Mouse (Mus musculus): Measurements from ENCODE around the gene Dpysl4. TPM values are rescaled to one million over a fixed set of nuclear protein-coding genes. Genes with fewer than 3 reads are reported as not detected.

Gene Dpysl4
- polyA plus RNA-seq, 1 experiment from 2014 or later = 269 TPM

DNA sequence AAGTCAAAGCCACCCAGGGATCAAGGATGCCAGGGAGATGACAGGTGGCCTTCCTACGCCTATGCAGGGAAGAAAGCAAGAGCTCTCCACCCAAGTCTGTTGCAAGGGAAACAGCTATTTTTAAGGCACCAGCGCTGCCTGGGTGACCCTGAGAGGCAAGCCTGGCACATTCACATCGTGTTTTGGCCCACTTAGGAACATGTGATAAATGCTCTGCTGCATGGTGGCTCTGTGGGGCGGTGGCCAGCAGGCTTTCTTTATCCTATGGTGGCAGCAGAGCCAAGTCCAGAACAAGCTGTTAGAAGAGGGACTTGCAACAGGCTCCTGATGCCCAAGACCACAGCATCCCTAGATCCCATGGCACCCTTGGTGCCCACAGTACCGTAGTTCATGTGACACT lies 49.4 kb downstream of the Dpysl4 start:
- Histone ChIP-seq H3K9ac (no peak overlapping the region), H3K27me3 (no peaks in the 10 kb centered on the region), H3K4me3 (no peak overlapping the region), H3K9me3 (replicated peaks) (no peaks in the 10 kb centered on the region), H3K4me1 (peaks cover 46% of the 10 kb centered on the region), H3K27ac (no peak overlapping the region), H3K36me3 (no peaks in the 10 kb centered on the region), H3K4me2 (replicated peaks) (no peak overlapping the region)
- 87% methylated on average over 5 of the region's 5 CpGs for WGBS
- ATAC-seq (ENCODE audit: low FRiP score) = no peak

DNA sequence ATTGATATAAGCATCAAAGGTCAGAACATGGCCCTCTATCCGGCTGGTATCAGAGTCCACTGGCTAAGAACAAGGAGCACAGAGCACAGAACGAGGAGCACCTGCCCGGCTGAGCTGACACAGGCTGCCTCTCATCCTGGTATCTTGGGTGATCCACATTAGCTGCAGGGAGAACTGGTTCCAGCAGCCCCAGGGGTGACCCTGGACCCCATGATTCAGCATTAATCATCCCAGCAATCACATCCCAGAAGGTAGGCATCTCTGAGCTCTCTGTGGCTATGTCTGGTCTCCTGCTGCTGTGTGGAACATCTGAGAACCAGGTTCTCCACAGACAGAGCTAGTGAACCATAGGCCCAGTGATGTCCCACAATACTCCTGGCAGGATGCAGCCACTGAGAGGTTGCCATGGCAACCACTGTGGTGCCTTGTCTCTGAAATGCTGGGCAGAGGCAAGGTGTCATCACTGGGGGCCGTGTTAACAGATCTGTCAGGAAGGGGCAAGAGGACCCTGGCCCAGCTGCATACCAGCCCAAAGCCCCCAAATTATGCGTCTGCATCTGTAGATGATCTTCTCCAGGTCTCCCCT lies 51.2 kb downstream of the Dpysl4 start:
- no peak overlapping the region for H3K9ac ChIP-seq
- H3K36me3 ChIP-seq = no peaks in the 10 kb centered on the region
- 67% methylated on average over 5 of the region's 5 CpGs for WGBS
- H3K4me3 ChIP-seq = no peak overlapping the region
- peaks cover 5% of the 10 kb centered on the region for H3K27me3 ChIP-seq
- ATAC-seq (ENCODE audit: low FRiP score) = no peak
- no peak overlapping the region for H3K4me2 ChIP-seq (replicated peaks)
- H3K9me3 ChIP-seq (replicated peaks) = no peaks in the 10 kb centered on the region
- no peak overlapping the region for H3K27ac ChIP-seq
- peaks cover 43% of the 10 kb centered on the region for H3K4me1 ChIP-seq

DNA sequence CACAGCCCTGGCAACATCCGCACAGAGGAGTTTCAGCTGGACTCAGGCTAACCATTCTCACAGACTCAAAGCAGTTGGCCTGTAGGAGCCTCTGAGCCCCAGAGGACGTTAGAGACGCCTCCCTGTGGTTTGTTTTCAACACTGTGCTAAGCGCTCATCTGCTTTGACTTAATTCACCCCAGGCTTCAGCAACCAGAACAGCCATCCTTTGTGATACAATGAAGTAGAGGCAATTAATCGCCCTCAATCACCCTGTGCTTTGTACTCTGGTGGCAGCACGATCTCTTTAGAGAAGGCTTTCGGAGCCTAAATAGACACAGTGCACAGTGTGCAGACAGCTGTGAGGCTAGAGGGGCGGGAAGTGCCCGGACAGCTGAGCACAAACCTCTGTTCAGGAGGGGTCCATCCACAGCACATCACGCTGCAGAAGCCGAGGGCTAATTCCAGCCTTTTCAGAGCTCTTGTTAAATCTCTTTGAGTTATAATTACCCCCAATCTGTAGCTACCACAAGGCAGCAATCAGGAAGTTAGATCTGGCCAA lies 54.2 kb downstream of the Dpysl4 start:
- peaks cover 13% of the 10 kb centered on the region for H3K27me3 ChIP-seq
- H3K9ac ChIP-seq = no peak overlapping the region
- 3% methylated on average over 11 of the region's 11 CpGs for WGBS
- peaks cover 43% of the 10 kb centered on the region for H3K4me1 ChIP-seq
- no peaks in the 10 kb centered on the region for H3K36me3 ChIP-seq
- no peak overlapping the region for H3K4me3 ChIP-seq
- peak overlapping the region; percentile 30 for H3K27ac ChIP-seq
- peak overlapping the region; percentile 12; the same call in 1 of the 2 replicates for H3K4me2 ChIP-seq (replicated peaks)
- no peaks in the 10 kb centered on the region for H3K9me3 ChIP-seq (replicated peaks)
- peak; percentile 81 for ATAC-seq (ENCODE audit: low FRiP score)

DNA sequence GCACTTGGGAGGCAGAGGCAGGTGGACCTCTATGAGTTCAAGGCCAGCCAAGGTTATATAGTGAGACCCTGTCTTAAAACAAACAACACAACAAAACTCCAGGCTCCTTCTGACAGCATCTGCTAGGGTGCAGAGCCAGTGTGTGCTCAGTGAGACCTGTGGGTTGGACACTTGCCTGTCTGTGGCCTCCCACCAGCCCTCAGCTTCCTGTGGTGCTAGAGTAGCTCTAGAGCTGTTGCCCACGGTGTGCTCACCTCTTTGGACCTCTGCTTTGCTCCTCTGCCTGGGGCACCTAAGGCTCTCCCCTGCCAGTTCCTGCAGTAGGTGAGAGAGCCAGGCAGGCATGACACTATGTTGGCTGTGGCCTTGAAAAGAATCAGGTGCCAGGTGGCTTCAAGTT lies 58.0 kb downstream of the Dpysl4 start:
- H3K36me3 ChIP-seq = no peaks in the 10 kb centered on the region
- no peak overlapping the region for H3K4me3 ChIP-seq
- 71% methylated on average over 1 of the region's 1 CpGs for WGBS
- peaks cover 40% of the 10 kb centered on the region for H3K4me1 ChIP-seq
- no peak overlapping the region for H3K27ac ChIP-seq
- no peaks in the 10 kb centered on the region for H3K9me3 ChIP-seq (replicated peaks)
- no peak for ATAC-seq (ENCODE audit: low FRiP score)
- no peak overlapping the region for H3K9ac ChIP-seq
- no peak overlapping the region for H3K4me2 ChIP-seq (replicated peaks)
- peaks cover 17% of the 10 kb centered on the region for H3K27me3 ChIP-seq

DNA sequence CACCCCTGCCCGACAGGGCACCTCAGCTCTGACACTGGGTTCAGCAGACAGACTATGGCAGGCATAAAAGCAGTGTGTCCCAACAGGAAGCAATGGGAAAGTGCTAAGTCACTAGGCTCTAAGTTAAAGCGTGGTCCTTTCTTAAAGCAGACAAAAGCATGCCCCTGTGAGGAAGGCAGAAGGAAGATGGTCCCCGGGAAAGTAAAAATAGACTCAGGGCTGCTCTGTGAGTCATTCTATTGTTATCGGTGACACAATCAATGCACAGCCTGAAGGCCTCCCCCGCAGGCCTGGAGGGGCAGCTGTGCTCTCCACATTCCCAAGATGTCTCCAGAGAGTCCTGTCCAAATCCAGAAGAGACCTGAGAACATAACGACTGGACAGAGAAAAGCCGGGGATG lies 60.1 kb downstream of the Dpysl4 start:
- peaks cover 20% of the 10 kb centered on the region for H3K27me3 ChIP-seq
- H3K4me3 ChIP-seq = no peak overlapping the region
- no peaks in the 10 kb centered on the region for H3K9me3 ChIP-seq (replicated peaks)
- no peak for ATAC-seq (ENCODE audit: low FRiP score)
- no peak overlapping the region for H3K27ac ChIP-seq
- peak overlapping the region; percentile 27; the same call in 1 of the 2 replicates for H3K9ac ChIP-seq
- H3K4me1 ChIP-seq = peaks cover 33% of the 10 kb centered on the region
- H3K4me2 ChIP-seq (replicated peaks) = no peak overlapping the region
- no peaks in the 10 kb centered on the region for H3K36me3 ChIP-seq
- WGBS = 23% methylated on average over 7 of the region's 7 CpGs

DNA sequence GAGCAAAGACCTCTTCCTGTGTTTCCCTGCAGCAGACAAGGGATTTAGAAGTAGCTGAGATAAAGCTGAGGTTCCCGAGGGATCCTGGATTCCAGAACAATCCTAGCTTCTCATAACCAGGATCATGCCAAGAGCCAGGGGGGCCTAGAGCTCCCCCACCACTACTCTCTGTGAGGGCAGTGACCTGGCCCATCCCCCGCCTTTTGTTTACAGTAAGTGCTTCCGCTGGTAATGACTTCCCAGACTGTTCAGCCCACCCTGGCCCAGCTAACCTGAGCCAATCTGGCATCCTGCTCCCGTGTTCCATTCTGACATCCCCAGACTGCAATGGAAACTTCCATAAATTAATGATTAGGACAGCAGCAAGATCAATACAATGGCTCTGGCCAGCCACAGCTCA lies 61.6 kb downstream of the Dpysl4 start:
- peaks cover 34% of the 10 kb centered on the region for H3K4me1 ChIP-seq
- H3K9ac ChIP-seq = no peak overlapping the region
- no peaks in the 10 kb centered on the region for H3K9me3 ChIP-seq (replicated peaks)
- H3K4me2 ChIP-seq (replicated peaks) = no peak overlapping the region
- 48% methylated on average over 4 of the region's 4 CpGs for WGBS
- peaks cover 13% of the 10 kb centered on the region; the same call in 1 of the 2 replicates for H3K27me3 ChIP-seq
- no peak; the same call in 1 of the 2 replicates for ATAC-seq (ENCODE audit: low FRiP score)
- H3K27ac ChIP-seq = peak overlapping the region; percentile 40; the same call in 1 of the 2 replicates
- H3K36me3 ChIP-seq = no peaks in the 10 kb centered on the region
- no peak overlapping the region for H3K4me3 ChIP-seq

DNA sequence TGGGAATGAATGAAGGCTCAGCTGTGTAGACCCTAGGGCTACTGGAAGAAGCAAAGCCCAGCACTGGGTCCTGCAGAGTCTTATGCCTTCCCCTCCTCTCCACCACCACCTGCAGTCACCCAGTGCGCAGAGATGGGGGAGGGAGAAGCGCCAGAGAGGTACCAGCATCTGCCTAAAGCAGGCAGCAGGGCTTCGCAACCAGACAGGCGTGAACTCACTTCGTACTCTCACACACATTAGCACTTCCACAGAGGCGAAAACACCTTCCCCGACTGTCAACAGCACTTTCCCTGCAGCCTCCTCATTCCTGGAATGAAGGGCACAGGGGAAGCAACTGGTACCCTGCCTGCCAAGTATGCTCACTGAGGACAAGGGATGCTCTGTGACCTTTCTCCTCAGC lies 63.6 kb downstream of the Dpysl4 start:
- no peak for ATAC-seq (ENCODE audit: low FRiP score)
- Histone ChIP-seq H3K4me2 (replicated peaks) (no peak overlapping the region), H3K27me3 (peaks cover 7% of the 10 kb centered on the region; the same call in 1 of the 2 replicates), H3K9ac (no peak overlapping the region), H3K4me1 (peaks cover 34% of the 10 kb centered on the region), H3K9me3 (replicated peaks) (no peaks in the 10 kb centered on the region), H3K4me3 (no peak overlapping the region), H3K36me3 (no peaks in the 10 kb centered on the region), H3K27ac (no peak overlapping the region)
- WGBS = 42% methylated on average over 7 of the region's 7 CpGs

DNA sequence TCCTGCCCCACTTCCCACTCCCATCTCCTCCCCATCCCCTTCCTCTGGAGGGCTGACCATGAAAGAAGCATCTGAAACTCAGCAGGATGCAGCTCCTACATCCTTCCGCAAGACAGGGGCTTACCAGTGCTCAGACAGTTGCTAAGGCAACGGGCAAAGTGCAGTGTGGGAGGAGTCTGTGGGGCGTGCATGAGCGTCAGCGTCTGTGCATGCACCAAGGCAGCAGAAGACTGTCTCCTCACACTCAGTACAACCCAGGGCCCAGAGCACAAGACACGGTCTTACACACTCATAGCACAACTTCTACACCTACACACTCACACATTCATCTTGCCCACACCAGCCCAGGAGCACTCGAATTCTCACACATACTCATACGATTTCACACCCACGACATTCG lies 65.3 kb downstream of the Dpysl4 start:
- peak overlapping the region; percentile 62 for H3K27ac ChIP-seq

More for the DNA sequence above, 65.3 kb downstream of the Dpysl4 start:
- ATAC-seq (ENCODE audit: low FRiP score) = peak; percentile 85
- Histone ChIP-seq H3K27me3 (peaks cover 7% of the 10 kb centered on the region; the same call in 1 of the 2 replicates), H3K9ac (no peak overlapping the region), H3K9me3 (replicated peaks) (no peaks in the 10 kb centered on the region), H3K4me3 (no peak overlapping the region), H3K36me3 (no peaks in the 10 kb centered on the region), H3K4me2 (replicated peaks) (peak overlapping the region; percentile 25), H3K4me1 (peaks cover 29% of the 10 kb centered on the region)
- WGBS = 30% methylated on average over 10 of the region's 10 CpGs

Other genes with a start within 250 kb of the Dpysl4 start
- 69.8 and 70.2 TPM in 2 replicates for gene Ppp2r2d, start 239.9 kb upstream of the Dpysl4 start, polyA plus RNA-seq (2016; fragmentation: Nextera tagmentation; extraction: Ambion mirVana)
- 16.3 and 16.7 TPM in 2 replicates for gene Mapk1ip1, start 239.7 kb upstream of the Dpysl4 start, polyA plus RNA-seq (2016; fragmentation: Nextera tagmentation; extraction: Ambion mirVana)
- gene Bnip3, start 176.5 kb upstream of the Dpysl4 start, polyA plus RNA-seq (2016; fragmentation: Nextera tagmentation; extraction: Ambion mirVana) = 92.7 and 93.6 TPM in 2 replicates
- gene Jakmip3, start 145.3 kb upstream of the Dpysl4 start, polyA plus RNA-seq (2016; fragmentation: Nextera tagmentation; extraction: Ambion mirVana) = 1.7 and 1.9 TPM in 2 replicates
- 3.2 and 5.3 TPM in 2 replicates for gene Lrrc27, start 127.0 kb downstream of the Dpysl4 start, polyA plus RNA-seq (2016; fragmentation: Nextera tagmentation; extraction: Ambion mirVana)
- 0.65 and 0.68 TPM in 2 replicates for gene Stk32c, start 127.3 kb downstream of the Dpysl4 start, polyA plus RNA-seq (2016; fragmentation: Nextera tagmentation; extraction: Ambion mirVana)
- gene Pwwp2b, start 162.5 kb downstream of the Dpysl4 start, polyA plus RNA-seq (2016; fragmentation: Nextera tagmentation; extraction: Ambion mirVana) = 4.3 and 5.1 TPM in 2 replicates